Mouse (Mus musculus) intestine, postnatal 0 days (tissue): ENCODE data around the gene Dhps. TPM values are rescaled to one million over a fixed set of nuclear protein-coding genes. Genes with fewer than 3 reads are reported as not detected.

Source experiments
- ATAC-seq: fragments of 200-750 bp; cut with Nextera tagmentation; 2 replicates; pipeline ENCODE4 v1.8.0; 2017; ENCODE audit warnings: mild to moderate bottlenecking, moderate TSS enrichment, moderate library complexity
- H3K27ac ChIP-seq: fragments of 300-500 bp; sonication (generic); 2 replicates; pipeline ENCODE4 v1.5.1; 2014; ENCODE audit warnings: mild to moderate bottlenecking, low read depth, low read length, moderate library complexity
- H3K27me3 ChIP-seq: fragments of 300-500 bp; sonication (generic); replicated peaks from 2 replicates; pipeline ENCODE4 v1.6.1; 2014; ENCODE audit warnings: low read length, mixed read lengths; ENCODE audit not compliant: control insufficient read depth, insufficient read depth
- H3K36me3 ChIP-seq: fragments of 300-500 bp; sonication (generic); 2 replicates; pipeline ENCODE4 v1.6.1; 2014; ENCODE audit warnings: mild to moderate bottlenecking, moderate library complexity; ENCODE audit not compliant: control insufficient read depth, insufficient read depth
- H3K4me1 ChIP-seq: fragments of 300-500 bp; sonication (generic); replicated peaks from 2 replicates; pipeline ENCODE4 v1.6.1; 2014; ENCODE audit warnings: antibody characterized with exemption, low read length, mixed read lengths; ENCODE audit not compliant: control insufficient read depth, insufficient read depth
- H3K4me2 ChIP-seq: fragments of 300-500 bp; sonication (generic); replicated peaks from 2 replicates; pipeline ENCODE4 v1.6.1; 2014; ENCODE audit warnings: low read depth, mild to moderate bottlenecking, moderate library complexity
- H3K4me3 ChIP-seq: fragments of 300-500 bp; sonication (generic); 2 replicates; pipeline ENCODE4 v1.5.1; 2014; ENCODE audit warnings: low read depth, low read length
- H3K9ac ChIP-seq: fragments of 300-500 bp; sonication (generic); 2 replicates; pipeline ENCODE4 v1.6.1; 2014; ENCODE audit warnings: mild to moderate bottlenecking, low read depth, low read length
- H3K9me3 ChIP-seq: fragments of 300-500 bp; sonication (generic); 2 replicates; pipeline ENCODE4 v1.6.1; 2016; ENCODE audit warnings: mixed run types; ENCODE audit not compliant: control insufficient read depth
- CTCF ChIP-seq: sonication (generic); IDR thresholded peaks from 2 replicates; pipeline ENCODE4 v1.5.1; 2016; ENCODE audit warnings: low read depth, mild to moderate bottlenecking, control low read depth, antibody characterized with exemption, moderate library complexity
- WGBS: fragments of 180-500 bp; shearing (Covaris S2); extraction: QIAGEN DNeasy Blood & Tissue Kit; methylation state at CpG from one replicate; pipeline ENCODE4 v1.1.7; 2014; 5-methylcytosine and 5-hydroxymethylcytosine counted together
- polyA plus RNA-seq: library from polyadenylated mRNA; unstranded; fragments of >200 nt; fragmentation: Nextera tagmentation; extraction: Ambion mirVana; gene quantifications from 2 replicates; pipeline ENCODE4 v1.2.1, GENCODE M21; 2015

Gene Dhps
- polyA plus RNA-seq, 1 experiment from 2014 or later, result 46.6 TPM

DNA sequence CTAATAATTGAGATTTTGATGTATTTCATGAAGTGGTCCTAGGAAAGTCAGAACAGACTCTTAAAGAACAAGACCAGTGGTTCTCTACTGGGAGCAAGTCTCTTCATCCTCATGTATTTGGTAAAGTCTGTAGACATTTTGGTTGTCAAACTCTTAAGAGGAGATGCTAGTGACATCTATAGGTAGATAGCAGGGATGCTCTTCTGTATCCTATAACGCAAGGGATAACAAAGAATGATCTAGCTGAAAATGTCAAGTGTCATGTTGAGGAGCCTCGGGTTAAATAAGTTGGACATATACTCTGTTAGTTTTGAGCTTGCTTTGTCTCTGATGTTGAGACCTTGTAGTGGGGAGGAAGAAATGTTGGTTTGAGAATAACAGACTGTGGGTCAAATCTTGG lies 43.6 kb upstream of the Dhps start:
- Histone ChIP-seq H3K4me3 (peak overlapping the region; percentile 99), H3K27me3 (no peaks in the 10 kb centered on the region), H3K36me3 (peaks cover 33% of the 10 kb centered on the region), H3K4me1 (0 out of 2 replicates have a peak, but pooled peaks cover 5% of the 10 kb centered on the region), H3K9ac (peak overlapping the region; percentile 96), H3K4me2 (peak overlapping the region; percentile 91), H3K27ac (no peak overlapping the region), H3K9me3 (no peaks in the 10 kb centered on the region)
- WGBS, result 7% methylated on average over 2 of the region's 2 CpGs
- TF ChIP-seq CTCF, result peak; percentile 36; the same call in 1 of the 2 replicates
- ATAC-seq, result no peak

DNA sequence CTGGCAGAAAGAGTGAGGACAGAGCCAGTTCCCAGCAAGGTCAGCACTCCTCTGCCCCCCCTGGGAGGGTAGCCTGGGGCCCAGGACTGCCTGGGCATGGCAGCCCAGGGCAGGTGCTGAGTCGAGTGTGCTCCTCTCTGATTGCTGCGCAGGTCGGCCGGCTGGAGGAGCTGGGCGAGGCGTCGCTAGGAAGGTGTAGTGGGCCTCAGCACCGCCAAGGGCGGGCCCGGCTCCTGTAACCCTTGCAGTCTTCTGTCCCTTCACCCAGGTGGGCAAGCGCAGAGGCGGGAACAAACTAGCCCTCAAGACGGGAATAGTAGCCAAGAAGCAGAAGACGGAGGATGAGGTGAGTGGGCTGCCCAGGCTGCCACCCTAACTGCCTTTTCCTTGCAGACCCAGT lies 42.3 kb upstream of the Dhps start:
- Histone ChIP-seq H3K4me1 (0 out of 2 replicates have a peak, but pooled peaks cover 5% of the 10 kb centered on the region), H3K9me3 (no peaks in the 10 kb centered on the region), H3K9ac (no peak overlapping the region), H3K36me3 (peaks cover 21% of the 10 kb centered on the region), H3K4me3 (0 out of 2 replicates have a peak overlapping the region, but pooled peaks have one; percentile 99), H3K27me3 (no peaks in the 10 kb centered on the region), H3K27ac (peak overlapping the region; percentile 41; the same call in 1 of the 2 replicates), H3K4me2 (peak overlapping the region; percentile 91)
- no peak for ATAC-seq
- WGBS, result 57% methylated on average over 14 of the region's 14 CpGs
- no peak for TF ChIP-seq CTCF

DNA sequence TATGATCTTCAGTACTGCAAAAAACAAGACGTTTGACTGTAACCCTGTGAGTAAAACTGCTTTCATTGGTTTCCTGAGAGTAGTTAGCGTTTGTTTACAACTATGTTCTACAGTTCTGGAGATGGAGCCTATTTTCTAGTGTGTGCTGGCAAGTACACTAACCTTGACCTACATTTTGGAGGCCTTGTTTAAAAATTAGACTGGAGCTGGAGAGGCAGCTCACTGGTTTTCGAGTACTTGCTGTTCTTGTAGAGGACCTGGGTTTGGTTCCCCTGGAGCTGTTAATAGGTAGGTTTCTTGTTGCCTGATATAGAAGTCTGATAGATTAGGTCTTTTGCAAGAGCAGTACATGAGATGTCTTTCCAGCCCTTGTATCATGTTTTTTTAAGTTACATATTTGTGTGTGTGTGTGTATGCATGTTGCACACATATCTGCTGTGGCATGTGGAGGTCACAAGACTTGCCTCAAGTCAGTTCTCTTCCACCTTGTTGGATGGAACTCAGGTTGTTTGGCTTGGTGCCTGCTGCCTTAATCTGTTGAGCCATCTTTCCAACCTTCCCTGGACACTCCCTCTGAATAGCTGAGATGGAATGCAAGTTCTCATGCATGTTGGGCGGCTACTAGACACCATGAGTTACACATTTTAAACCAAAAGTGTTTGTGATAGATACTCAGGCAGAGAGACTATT lies 38.8 kb upstream of the Dhps start:
- Histone ChIP-seq H3K9ac (no peak overlapping the region), H3K4me1 (peaks cover 6% of the 10 kb centered on the region; the same call in 1 of the 2 replicates), H3K4me2 (no peak overlapping the region), H3K9me3 (no peaks in the 10 kb centered on the region), H3K27me3 (no peaks in the 10 kb centered on the region), H3K27ac (no peak overlapping the region), H3K36me3 (peaks cover 21% of the 10 kb centered on the region), H3K4me3 (no peak overlapping the region)
- WGBS, result 71% methylated on average over 4 of the region's 4 CpGs
- TF ChIP-seq CTCF, result no peak
- ATAC-seq, result no peak

GRCm38 (mm10) chr8:85033867-85034266 lies 37.7 kb upstream of the Dhps start:
- 48% methylated on average over 1 of the region's 1 CpGs for WGBS
- H3K4me3 ChIP-seq, result no peak overlapping the region
- H3K9ac ChIP-seq, result no peak overlapping the region
- no peak overlapping the region for H3K4me2 ChIP-seq
- no peak for TF ChIP-seq CTCF
- peaks cover 5% of the 10 kb centered on the region; the same call in 1 of the 2 replicates for H3K4me1 ChIP-seq
- H3K36me3 ChIP-seq, result peaks cover 21% of the 10 kb centered on the region
- H3K27ac ChIP-seq, result no peak overlapping the region
- no peaks in the 10 kb centered on the region for H3K27me3 ChIP-seq
- H3K9me3 ChIP-seq, result no peaks in the 10 kb centered on the region
- ATAC-seq, result no peak

- no peak for ATAC-seq
- 0 out of 2 replicates have a peak overlapping the region, but pooled peaks have one; percentile 32 for H3K9ac ChIP-seq
- TF ChIP-seq CTCF, result no peak
Observed at GRCm38 (mm10) chr8:85034764-85035163, 36.8 kb upstream of the Dhps start.

DNA sequence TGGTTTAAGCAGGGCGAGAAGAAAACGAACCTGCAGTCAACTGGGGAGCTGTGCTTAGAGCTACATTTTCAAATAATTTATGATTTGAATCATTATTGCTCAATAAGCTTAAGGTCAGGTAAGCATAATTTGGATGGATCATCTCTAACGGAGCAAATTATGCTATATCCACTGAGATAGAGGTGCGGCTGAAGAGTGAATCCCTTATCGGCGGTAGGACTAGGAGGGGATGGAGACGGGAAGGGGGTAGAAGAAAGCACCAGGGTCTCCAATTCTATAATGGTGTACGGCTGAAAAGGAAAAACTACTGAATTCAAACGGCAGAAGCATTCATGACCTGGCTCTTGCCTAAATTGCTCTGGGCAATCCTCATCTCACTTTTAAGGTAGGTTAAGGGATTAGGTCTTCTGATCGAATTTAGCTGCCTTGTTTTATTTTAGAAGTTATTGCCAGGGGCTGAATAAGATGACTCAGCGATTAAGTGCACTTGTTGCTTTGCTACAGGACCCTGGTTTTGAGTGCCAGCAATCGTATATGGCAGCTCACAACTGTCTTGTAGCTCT lies 36.3 kb upstream of the Dhps start:
- Histone ChIP-seq H3K9ac (peak overlapping the region; percentile 89), H3K27me3 (no peaks in the 10 kb centered on the region), H3K9me3 (no peaks in the 10 kb centered on the region), H3K4me2 (peak overlapping the region; percentile 94), H3K36me3 (peaks cover 14% of the 10 kb centered on the region), H3K4me3 (peak overlapping the region; percentile 88), H3K4me1 (peaks cover 5% of the 10 kb centered on the region; the same call in 1 of the 2 replicates), H3K27ac (peak overlapping the region; percentile 96)
- no peak for ATAC-seq
- no peak for TF ChIP-seq CTCF
- 2% methylated on average over 12 of the region's 12 CpGs for WGBS

More at GRCm38 (mm10) chr8:85034764-85035163, 36.8 kb upstream of the Dhps start:
- under 1% methylated on average over 13 of the region's 13 CpGs for WGBS
- H3K27me3 ChIP-seq, result no peaks in the 10 kb centered on the region
- peaks cover 19% of the 10 kb centered on the region for H3K36me3 ChIP-seq
- H3K4me2 ChIP-seq, result peak overlapping the region; percentile 94
- H3K27ac ChIP-seq, result peak overlapping the region; percentile 17; the same call in 1 of the 2 replicates
- peaks cover 5% of the 10 kb centered on the region; the same call in 1 of the 2 replicates for H3K4me1 ChIP-seq
- H3K9me3 ChIP-seq, result no peaks in the 10 kb centered on the region
- H3K4me3 ChIP-seq, result peak overlapping the region; percentile 88
